ENCODE assay signal across 8 mouse cellular contexts in genomic region chr3:41080724-41081123, GRCm38 (mm10). TPM values are rescaled to one million over a fixed set of nuclear protein-coding genes. Genes with fewer than 3 reads are reported as not detected.
DNase-seq lines count a peak whose midpoint lies in the region; ATAC-seq and TF ChIP-seq lines count a peak whose summit lies in the region.

No protein-coding gene starts in this region.

- peaks cover 4% of the 10 kb centered on the region; the same call in 1 of the 2 replicates for H3K4me1 ChIP-seq in stomach, postnatal 0 days (replicated peaks; ENCODE audit: control insufficient read depth, insufficient read depth)

- no peaks in the 10 kb centered on the region for H3K27me3 ChIP-seq in stomach, postnatal 0 days (ENCODE audit: control insufficient read depth, insufficient read depth, low read length)

- no peaks in the 10 kb centered on the region for H3K36me3 ChIP-seq in stomach, postnatal 0 days (ENCODE audit: control insufficient read depth, insufficient read depth, low read length)

- no peak overlapping the region for H3K27ac ChIP-seq in stomach, postnatal 0 days (replicated peaks)

- H3K9me3 ChIP-seq in stomach, postnatal 0 days (ENCODE audit: control insufficient read depth, low read length) = no peaks in the 10 kb centered on the region

- peak overlapping the region; percentile 4; the same call in 1 of the 2 replicates for H3K4me3 ChIP-seq in stomach, postnatal 0 days (ENCODE audit: low read depth, low read length)

- ATAC-seq in stomach, postnatal 0 days (ENCODE audit: low FRiP score, low TSS enrichment) = no peak

- no peak for TF ChIP-seq CTCF in stomach, postnatal 0 days (IDR thresholded peaks at IDR 0.05; ENCODE audit: low read depth)

- no peak overlapping the region for H3K9ac ChIP-seq in stomach, postnatal 0 days (ENCODE audit: low read length)

- 31% methylated on average over 3 of the region's 3 CpGs for WGBS in stomach, postnatal 0 days

- TF ChIP-seq EP300 in stomach, postnatal 0 days (optimal IDR thresholded peaks at IDR 0.05) = no peak

- peak overlapping the region; percentile 27; the same call in 1 of the 2 replicates for H3K4me2 ChIP-seq in stomach, postnatal 0 days (replicated peaks; ENCODE audit: low read depth)

- DNase-seq in embryo, embryonic 10 days (ENCODE audit: low spot score) = peak; percentile 31
- DNase-seq in embryo, embryonic 9.5 days (ENCODE audit: extremely low spot score) = no peak
- DNase-seq in thymus, postnatal 14 days = peak; percentile 18
- DNase-seq in thymus, postnatal 10 days (ENCODE audit: low spot score in 2 of 2) = no peak
- peak; percentile 42 for DNase-seq in liver
- DNase-seq in stomach, postnatal 0 days (ENCODE audit: low spot score) = peak; percentile 29
- no peak for DNase-seq in frontal cortex, postnatal 25 days (ENCODE audit: low spot score in 2 of 2)
- DNase-seq in ovary, postnatal 36 days (ENCODE audit: low spot score) = no peak

RNA-seq across cellular contexts. Expression of gene Pgrmc2, which starts 2.1 kb away (rescaled TPM):
- polyA plus RNA-seq in stomach, postnatal 0 days (2015; fragmentation: Nextera tagmentation; extraction: Ambion mirVana) = 31.2 and 32.5 TPM in 2 replicates

Comparison
In these comparisons a context has a peak if more than half of its experiments do, and no peak if none do; other contexts are left out.
1. DNase-seq: peak in embryo, embryonic 10 days (single experiment), thymus, postnatal 14 days (single experiment), liver (single experiment) and stomach, postnatal 0 days (single experiment); none in embryo, embryonic 9.5 days (single experiment), thymus, postnatal 10 days (0 of 2), frontal cortex, postnatal 25 days (0 of 2) and ovary, postnatal 36 days (single experiment).